Mouse (Mus musculus) inflammation-experienced regulatory T-cells, adult 6 months (primary cell): ENCODE data around the gene Insc. TPM values are rescaled to one million over a fixed set of nuclear protein-coding genes. Genes with fewer than 3 reads are reported as not detected.

Source experiments
- polyA plus RNA-seq, 3 experiments: library from polyadenylated mRNA; unstranded; fragments of 100-300 nt; shearing (Covaris generic); gene quantifications; one replicate each; pipeline ENCODE4 v1.2.1; 2017

Insc gene
- polyA plus RNA-seq, 3 experiments from 2014 or later = not detected

Other genes with a start within 250 kb of the Insc start
- under 1 TPM in 2 of 3 experiments, not detected in 1; 0.94 to 0.97 TPM for gene Cyp2r1, start 180.7 kb upstream of the Insc start, polyA plus RNA-seq
- under 1 TPM in 1 of 3 experiments, not detected in 2; 0.78 TPM for gene Calca, start 107.3 kb upstream of the Insc start, polyA plus RNA-seq
- not detected for gene Calcb, start 25.1 kb upstream of the Insc start, polyA plus RNA-seq